Mouse (Mus musculus) liver, embryonic 15.5 days (tissue): ENCODE results near the gene Zfp174. TPM values are rescaled to one million over a fixed set of nuclear protein-coding genes. Genes with fewer than 3 reads are reported as not detected.
A peak's percentile ranks its signal among the peaks of the same experiment; 100 is the strongest.
"Not testable (repeated sequence)": the region's sequence is repeated elsewhere in the genome, so short reads cannot be mapped to it uniquely, and the experiment has no call there.

Source experiments
- ATAC-seq: fragments of 200-750 bp; cut with Nextera tagmentation; 2 replicates; pipeline ENCODE4 v1.8.0; 2017; ENCODE audit warnings: moderate number of reproducible peaks, mild to moderate bottlenecking, moderate library complexity; ENCODE audit not compliant: insufficient read depth
- H3K27ac ChIP-seq: fragments of 300-500 bp; sonication (generic); replicated peaks from 2 replicates; pipeline ENCODE4 v1.5.1; 2015; ENCODE audit warnings: mild to moderate bottlenecking, inconsistent platforms
- H3K27me3 ChIP-seq: fragments of 300-500 bp; sonication (generic); 2 replicates; pipeline ENCODE4 v1.6.1; 2015; ENCODE audit warnings: mild to moderate bottlenecking, inconsistent platforms
- H3K36me3 ChIP-seq: fragments of 300-500 bp; sonication (generic); replicated peaks from 2 replicates; pipeline ENCODE4 v1.6.1; 2015; ENCODE audit warnings: moderate library complexity, mild to moderate bottlenecking, inconsistent platforms
- H3K4me1 ChIP-seq: fragments of 300-500 bp; sonication (generic); replicated peaks from 2 replicates; pipeline ENCODE4 v1.6.1; 2015; ENCODE audit warnings: inconsistent platforms
- H3K4me2 ChIP-seq: fragments of 300-500 bp; sonication (generic); 2 replicates; pipeline ENCODE4 v1.6.1; 2015; ENCODE audit warnings: moderate library complexity, mild to moderate bottlenecking, inconsistent platforms
- H3K4me3 ChIP-seq: fragments of 300-500 bp; sonication (generic); replicated peaks from 2 replicates; pipeline ENCODE4 v1.5.1; 2015; ENCODE audit warnings: mild to moderate bottlenecking, inconsistent platforms
- H3K9ac ChIP-seq: fragments of 300-500 bp; sonication (generic); 2 replicates; pipeline ENCODE4 v1.6.1; 2015; ENCODE audit warnings: moderate library complexity, mild to moderate bottlenecking, inconsistent platforms
- H3K9me3 ChIP-seq: fragments of 300-500 bp; sonication (generic); replicated peaks from 2 replicates; pipeline ENCODE4 v1.6.1; 2016; ENCODE audit warnings: inconsistent platforms
- WGBS: fragments of 180-500 bp; shearing (Covaris S2); methylation state at CpG from one replicate; pipeline ENCODE4 v1.1.7; 2015; ENCODE audit warnings: mixed read lengths; ENCODE audit not compliant: insufficient replicate concordance; 5-methylcytosine and 5-hydroxymethylcytosine counted together
- polyA plus RNA-seq: library from polyadenylated mRNA; unstranded; fragments of >200 nt; fragmentation: Nextera tagmentation; extraction: Ambion mirVana; gene quantifications from 2 replicates; pipeline ENCODE4 v1.2.1, GENCODE M21; 2015

Zfp174 gene
- polyA plus RNA-seq, 1 experiment from 2014 or later, result 0.24 TPM

GRCm38 (mm10) chr16:3847871-3848270 is 803 bp downstream of the Zfp174 start:
- no peaks in the 10 kb centered on the region for H3K9me3 ChIP-seq
- H3K4me1 ChIP-seq, result peaks cover 26% of the 10 kb centered on the region
- H3K27ac ChIP-seq, result no peak overlapping the region
- no peaks in the 10 kb centered on the region for H3K36me3 ChIP-seq
- H3K27me3 ChIP-seq, result no peaks in the 10 kb centered on the region
- no peak for ATAC-seq
- no peak overlapping the region for H3K9ac ChIP-seq
- H3K4me2 ChIP-seq, result peak overlapping the region; percentile 89
- H3K4me3 ChIP-seq, result peak overlapping the region; percentile 77
- WGBS, result 76% methylated on average over 4 of the region's 4 CpGs

- Histone ChIP-seq H3K9ac (no peak overlapping the region), H3K27me3 (no peaks in the 10 kb centered on the region), H3K4me2 (no peak overlapping the region), H3K27ac (no peak overlapping the region), H3K4me3 (no peak overlapping the region), H3K4me1 (peaks cover 25% of the 10 kb centered on the region), H3K36me3 (no peaks in the 10 kb centered on the region), H3K9me3 (no peaks in the 10 kb centered on the region)
- WGBS, result 67% methylated on average over 3 of the region's 3 CpGs
- ATAC-seq, result no peak
These were observed 1.3 kb downstream of the Zfp174 start for GRCm38 (mm10) chr16:3848416-3848815.

GRCm38 (mm10) chr16:3851301-3851700 is 4.2 kb downstream of the Zfp174 start:
- not testable (repeated sequence) for H3K4me3 ChIP-seq, H3K4me2 ChIP-seq, H3K9ac ChIP-seq, ATAC-seq, H3K27me3 ChIP-seq, H3K36me3 ChIP-seq, H3K27ac ChIP-seq, H3K9me3 ChIP-seq
- H3K4me1 ChIP-seq, result peaks cover 25% of the 10 kb centered on the region
- 80% methylated on average over 13 of the region's 13 CpGs for WGBS

- no peak for ATAC-seq
- Histone ChIP-seq H3K36me3 (no peaks in the 10 kb centered on the region), H3K9me3 (no peaks in the 10 kb centered on the region), H3K4me2 (no peak overlapping the region), H3K27me3 (no peaks in the 10 kb centered on the region), H3K4me1 (peaks cover 14% of the 10 kb centered on the region), H3K9ac (no peak overlapping the region), H3K4me3 (no peak overlapping the region), H3K27ac (no peak overlapping the region)
- WGBS, result 65% methylated on average over 12 of the region's 12 CpGs
These were observed 5.5 kb downstream of the Zfp174 start for GRCm38 (mm10) chr16:3852586-3852985.

DNA sequence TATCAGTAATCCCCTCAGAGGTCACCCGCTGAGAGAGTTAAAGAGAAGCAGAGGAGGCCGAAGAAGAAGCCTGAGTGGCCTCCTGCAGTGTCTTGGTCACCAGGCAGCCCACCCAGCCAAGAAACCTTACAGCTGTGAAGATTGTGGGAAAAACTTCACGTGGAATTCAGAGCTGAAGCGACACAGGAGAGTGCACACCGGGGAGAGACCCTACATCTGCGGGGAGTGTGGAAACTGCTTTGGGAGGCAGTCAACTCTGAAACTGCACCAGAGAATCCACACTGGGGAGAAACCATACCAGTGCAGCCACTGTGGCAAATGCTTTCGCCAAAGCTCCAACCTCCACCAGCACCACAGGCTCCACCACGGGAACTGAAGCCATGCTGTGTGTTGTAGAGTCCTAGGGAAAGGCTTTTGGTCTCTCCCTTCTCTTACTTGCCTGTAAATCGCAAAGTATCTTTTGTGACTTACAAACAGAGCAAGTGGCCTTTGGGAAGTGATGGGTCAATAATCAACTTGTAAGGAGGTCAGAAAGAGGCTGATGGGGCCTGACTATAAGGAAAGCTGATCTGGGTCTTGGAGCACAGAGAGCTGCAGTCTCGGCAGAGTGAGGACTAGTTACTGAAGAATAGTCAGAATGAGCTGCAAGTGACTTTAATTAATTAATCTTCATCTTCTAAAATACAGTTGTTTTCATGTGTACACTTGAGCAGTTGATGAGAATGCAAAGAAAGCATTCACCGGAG is 7.5 kb downstream of the Zfp174 start:
- Histone ChIP-seq H3K27me3 (no peaks in the 10 kb centered on the region), H3K4me3 (no peak overlapping the region), H3K9ac (no peak overlapping the region), H3K4me2 (no peak overlapping the region), H3K9me3 (no peaks in the 10 kb centered on the region), H3K4me1 (peaks cover 7% of the 10 kb centered on the region), H3K27ac (no peak overlapping the region), H3K36me3 (no peaks in the 10 kb centered on the region)
- no peak for ATAC-seq
- WGBS, result 66% methylated on average over 11 of the region's 11 CpGs

GRCm38 (mm10) chr16:3855776-3856175 is 8.7 kb downstream of the Zfp174 start:
- peaks cover 7% of the 10 kb centered on the region for H3K4me1 ChIP-seq
- H3K9ac ChIP-seq, result no peak overlapping the region
- 25% methylated on average over 1 of the region's 1 CpGs for WGBS
- H3K27ac ChIP-seq, result no peak overlapping the region
- H3K4me3 ChIP-seq, result no peak overlapping the region
- H3K9me3 ChIP-seq, result no peaks in the 10 kb centered on the region
- ATAC-seq, result no peak
- no peak overlapping the region for H3K4me2 ChIP-seq
- no peaks in the 10 kb centered on the region for H3K36me3 ChIP-seq
- no peaks in the 10 kb centered on the region for H3K27me3 ChIP-seq

GRCm38 (mm10) chr16:3859254-3859653 is 12.2 kb downstream of the Zfp174 start:
- H3K4me3 ChIP-seq, result no peak overlapping the region

GRCm38 (mm10) chr16:3871815-3872214 is 24.7 kb downstream of the Zfp174 start:
- no peaks in the 10 kb centered on the region for H3K27me3 ChIP-seq
- H3K4me1 ChIP-seq, result peaks cover 27% of the 10 kb centered on the region
- H3K4me2 ChIP-seq, result peak overlapping the region; percentile 89
- peak overlapping the region; percentile 54 for H3K9ac ChIP-seq
- H3K27ac ChIP-seq, result peak overlapping the region; percentile 26; the same call in 1 of the 2 replicates
- 1% methylated on average over 16 of the region's 16 CpGs for WGBS
- H3K9me3 ChIP-seq, result no peaks in the 10 kb centered on the region
- ATAC-seq, result 0 out of 2 replicates have a peak, but pooled peaks have one; percentile 10
- H3K36me3 ChIP-seq, result peaks cover 23% of the 10 kb centered on the region
- peak overlapping the region; percentile 64 for H3K4me3 ChIP-seq

More at GRCm38 (mm10) chr16:3859254-3859653, 12.2 kb downstream of the Zfp174 start:
- Histone ChIP-seq H3K4me1 (no peaks in the 10 kb centered on the region), H3K27me3 (no peaks in the 10 kb centered on the region), H3K9ac (no peak overlapping the region), H3K4me2 (no peak overlapping the region), H3K9me3 (no peaks in the 10 kb centered on the region), H3K36me3 (0 out of 2 replicates have a peak, but pooled peaks cover 16% of the 10 kb centered on the region), H3K27ac (no peak overlapping the region)
- ATAC-seq, result no peak
- 32% methylated on average over 4 of the region's 4 CpGs for WGBS

- peak within 1 kb of the TSS; percentile 64 for H3K4me3 ChIP-seq
- ATAC-seq, result peak; percentile 89
- peak within 1 kb of the TSS; percentile 54 for H3K9ac ChIP-seq
- peak within 1 kb of the TSS; percentile 89 for H3K4me2 ChIP-seq
- H3K27ac ChIP-seq, result peak within 1 kb of the TSS; percentile 26
- no peaks in the 10 kb centered on the region for H3K27me3 ChIP-seq
- peaks cover 27% of the 10 kb centered on the region for H3K4me1 ChIP-seq
- WGBS, result 6% methylated on average over 47 of the region's 47 CpGs
- H3K9me3 ChIP-seq, result no peaks in the 10 kb centered on the region
- peaks cover 25% of the 10 kb centered on the region for H3K36me3 ChIP-seq
These were observed 25.4 kb downstream of the Zfp174 start, which contains the start of gene Naa60 for GRCm38 (mm10) chr16:3872216-3873047. TSS of gene Naa60 (plus strand) at chr16:3872375.

- WGBS, result 82% methylated on average over 4 of the region's 4 CpGs
- Histone ChIP-seq H3K4me3 (no peak overlapping the region), H3K27me3 (no peaks in the 10 kb centered on the region), H3K36me3 (peaks cover 14% of the 10 kb centered on the region; the same call in 1 of the 2 replicates), H3K9ac (no peak overlapping the region), H3K9me3 (no peaks in the 10 kb centered on the region), H3K4me2 (no peak overlapping the region), H3K4me1 (peaks cover 20% of the 10 kb centered on the region), H3K27ac (no peak overlapping the region)
- no peak for ATAC-seq
These were observed 29.3 kb downstream of the Zfp174 start for GRCm38 (mm10) chr16:3876346-3876745.
